Mouse (Mus musculus): ENCODE data around the gene Eif3g. TPM values are rescaled to one million over a fixed set of nuclear protein-coding genes. Genes with fewer than 3 reads are reported as not detected.

Gene Eif3g
- polyA plus RNA-seq, 1 experiment from 2014 or later: 337 TPM

DNA sequence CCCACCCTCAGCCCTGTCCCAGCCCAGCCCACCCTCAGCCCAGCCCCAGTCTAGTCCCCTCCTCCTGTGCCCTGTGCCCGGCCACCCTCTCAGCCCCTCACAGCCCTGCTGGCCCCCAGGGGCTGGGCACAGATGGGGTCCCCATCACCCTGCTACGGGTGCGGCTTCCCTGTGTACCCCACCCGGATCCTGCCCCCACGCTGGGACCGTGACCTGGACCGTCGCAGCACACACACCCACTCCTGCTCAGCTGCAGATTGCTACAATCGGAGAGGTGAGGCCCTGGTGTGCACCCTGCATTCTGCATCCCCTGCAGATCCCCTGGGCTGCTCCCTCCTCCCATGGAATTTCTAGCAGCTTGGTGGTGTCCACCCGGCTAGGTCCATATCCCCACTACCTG lies 25.4 kb downstream of the Eif3g start:
- H3K27me3 ChIP-seq: peaks cover 37% of the 10 kb centered on the region
- 86% methylated on average over 10 of the region's 10 CpGs for WGBS
- no peaks in the 10 kb centered on the region for H3K9me3 ChIP-seq
- no peak overlapping the region for H3K4me2 ChIP-seq (replicated peaks)
- H3K27ac ChIP-seq: no peak overlapping the region
- no peaks in the 10 kb centered on the region for H3K4me1 ChIP-seq
- H3K9ac ChIP-seq: no peak overlapping the region
- H3K36me3 ChIP-seq: no peaks in the 10 kb centered on the region
- no peak overlapping the region for H3K4me3 ChIP-seq
- no peak for ATAC-seq (ENCODE audit: insufficient number of reproducible peaks, insufficient read depth, low FRiP score, low TSS enrichment)

DNA sequence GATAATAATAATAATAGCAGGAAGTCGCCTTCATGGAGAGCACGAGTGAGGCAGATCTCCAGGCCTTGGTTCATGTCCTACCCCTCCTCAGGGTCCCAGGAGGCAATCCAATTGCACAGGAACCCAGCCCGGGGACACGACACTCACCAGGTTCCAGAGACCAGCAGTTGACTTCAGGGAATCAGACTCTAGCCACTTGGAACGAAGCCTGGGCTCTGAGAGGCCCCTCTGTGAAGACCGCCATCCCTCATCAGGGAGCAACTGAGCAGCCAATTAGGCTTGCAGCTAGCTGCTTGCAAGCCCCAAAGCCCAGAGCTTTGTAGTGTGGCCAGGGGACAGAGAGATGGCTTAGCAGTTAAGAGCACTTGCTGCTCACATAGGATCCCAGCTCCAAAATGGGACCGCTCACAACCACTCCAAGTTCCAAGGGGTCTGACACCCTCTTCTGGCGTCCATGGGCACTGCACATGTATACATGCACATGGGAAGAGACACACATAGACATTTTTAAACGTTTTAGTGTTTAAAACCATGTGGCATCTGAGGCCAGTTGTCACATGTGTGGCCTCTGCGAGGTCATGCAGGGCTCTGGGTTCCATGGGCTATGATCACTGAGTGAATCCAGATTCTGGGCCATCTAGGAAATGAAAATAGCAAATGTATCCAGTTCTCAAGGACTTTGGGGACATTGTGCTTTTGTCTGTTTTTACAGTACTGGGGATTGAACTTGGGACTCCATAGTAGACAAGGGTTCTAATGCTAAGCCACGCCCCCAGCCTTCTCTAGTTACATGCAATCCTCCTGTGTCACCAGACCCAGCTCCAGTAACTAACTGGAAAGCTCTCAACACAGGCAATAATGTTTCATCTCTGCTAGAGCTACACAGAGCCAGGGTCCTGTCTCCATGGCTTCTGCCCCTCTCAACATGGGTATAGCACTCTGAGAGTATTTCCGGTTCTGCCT lies 27.9 kb downstream of the Eif3g start:
- no peak overlapping the region for H3K4me2 ChIP-seq (replicated peaks)
- no peaks in the 10 kb centered on the region for H3K9me3 ChIP-seq
- no peak overlapping the region for H3K4me3 ChIP-seq
- ATAC-seq (ENCODE audit: insufficient number of reproducible peaks, insufficient read depth, low FRiP score, low TSS enrichment): no peak
- H3K4me1 ChIP-seq: no peaks in the 10 kb centered on the region
- no peaks in the 10 kb centered on the region for H3K36me3 ChIP-seq
- H3K9ac ChIP-seq: no peak overlapping the region
- 70% methylated on average over 12 of the region's 12 CpGs for WGBS
- no peak overlapping the region for H3K27ac ChIP-seq
- H3K27me3 ChIP-seq: peaks cover 45% of the 10 kb centered on the region

- H3K9me3 ChIP-seq: no peaks in the 10 kb centered on the region
- H3K27ac ChIP-seq: no peak overlapping the region
- no peak for ATAC-seq (ENCODE audit: insufficient number of reproducible peaks, insufficient read depth, low FRiP score, low TSS enrichment)
- H3K9ac ChIP-seq: no peak overlapping the region
- peak overlapping the region; percentile 49 for H3K4me2 ChIP-seq (replicated peaks)
- H3K4me1 ChIP-seq: no peaks in the 10 kb centered on the region
- H3K27me3 ChIP-seq: peaks cover 45% of the 10 kb centered on the region
- peak overlapping the region; percentile 38 for H3K4me3 ChIP-seq
- no peaks in the 10 kb centered on the region for H3K36me3 ChIP-seq
- WGBS: 4% methylated on average over 19 of the region's 19 CpGs
These were observed 29.2 kb downstream of the Eif3g start for GRCm38 (mm10) chr9:20869246-20869645.

DNA sequence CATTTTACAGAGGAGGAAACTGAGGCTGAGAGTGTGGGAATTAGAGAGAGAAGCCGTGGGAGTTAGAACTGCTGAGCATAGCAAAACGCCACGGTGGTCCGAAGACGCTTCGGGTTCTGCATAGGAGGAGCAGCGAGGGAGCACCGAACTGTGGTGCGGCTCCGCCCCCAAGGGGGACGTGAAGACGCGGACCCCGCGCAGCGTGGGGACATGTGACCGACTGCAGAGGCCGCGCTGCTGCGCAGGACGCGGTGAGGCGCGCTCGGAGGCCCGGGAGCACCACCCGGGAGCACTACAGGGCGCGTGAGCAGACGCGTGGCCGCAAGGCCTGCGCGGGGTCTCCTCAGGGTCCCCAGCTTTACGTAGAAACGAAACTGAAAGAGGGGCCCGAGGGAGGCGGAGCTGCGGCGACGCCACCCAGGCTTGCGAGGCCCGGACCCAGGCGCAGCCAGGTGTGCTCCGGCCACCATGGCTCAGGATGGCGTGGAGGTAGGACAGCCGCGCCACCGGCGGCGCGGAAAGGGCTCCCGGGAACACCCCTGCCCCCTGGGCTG lies 29.9 kb downstream of the Eif3g start, which contains the start of gene A230050P20Rik:
Gene A230050P20Rik, plus strand, starts transcription at position 195 of the 554 bp plus-strand sequence.
- H3K27ac ChIP-seq: no peak within 1 kb of the TSS
- no peaks in the 10 kb centered on the region for H3K4me1 ChIP-seq
- H3K4me3 ChIP-seq: peak within 1 kb of the TSS; percentile 38
- ATAC-seq (ENCODE audit: insufficient number of reproducible peaks, insufficient read depth, low FRiP score, low TSS enrichment): no peak
- 9% methylated on average over 50 of the region's 53 CpGs for WGBS
- peak within 1 kb of the TSS; percentile 49 for H3K4me2 ChIP-seq (replicated peaks)
- H3K36me3 ChIP-seq: no peaks in the 10 kb centered on the region
- no peaks in the 10 kb centered on the region for H3K9me3 ChIP-seq
- H3K27me3 ChIP-seq: peaks cover 45% of the 10 kb centered on the region
- peak within 1 kb of the TSS; percentile 42; the same call in 1 of the 2 replicates for H3K9ac ChIP-seq

- Histone ChIP-seq H3K27me3 (peaks cover 45% of the 10 kb centered on the region), H3K27ac (no peak overlapping the region), H3K9ac (no peak overlapping the region), H3K4me2 (replicated peaks) (no peak overlapping the region), H3K9me3 (no peaks in the 10 kb centered on the region), H3K4me1 (no peaks in the 10 kb centered on the region), H3K36me3 (no peaks in the 10 kb centered on the region), H3K4me3 (no peak overlapping the region)
- no peak for ATAC-seq (ENCODE audit: insufficient number of reproducible peaks, insufficient read depth, low FRiP score, low TSS enrichment)
- 59% methylated on average over 3 of the region's 3 CpGs for WGBS
These were observed 31.5 kb downstream of the Eif3g start for GRCm38 (mm10) chr9:20866879-20867278.

- no peak overlapping the region for H3K4me3 ChIP-seq
- no peaks in the 10 kb centered on the region for H3K9me3 ChIP-seq
- no peaks in the 10 kb centered on the region for H3K36me3 ChIP-seq
- no peak overlapping the region for H3K27ac ChIP-seq
- peaks cover under 1% of the 10 kb centered on the region for H3K27me3 ChIP-seq
- no peak overlapping the region for H3K9ac ChIP-seq
- H3K4me1 ChIP-seq: no peaks in the 10 kb centered on the region
- H3K4me2 ChIP-seq (replicated peaks): no peak overlapping the region
- 58% methylated on average over 4 of the region's 4 CpGs for WGBS
- ATAC-seq (ENCODE audit: insufficient number of reproducible peaks, insufficient read depth, low FRiP score, low TSS enrichment): no peak
These were observed 36.2 kb downstream of the Eif3g start for GRCm38 (mm10) chr9:20862225-20862624.

GRCm38 (mm10) chr9:20861821-20862220 lies 36.6 kb downstream of the Eif3g start:
- Histone ChIP-seq H3K9me3 (no peaks in the 10 kb centered on the region), H3K27me3 (no peaks in the 10 kb centered on the region; the same call in 1 of the 2 replicates), H3K4me2 (replicated peaks) (no peak overlapping the region), H3K36me3 (no peaks in the 10 kb centered on the region), H3K9ac (no peak overlapping the region), H3K4me3 (no peak overlapping the region), H3K27ac (no peak overlapping the region), H3K4me1 (no peaks in the 10 kb centered on the region)
- WGBS: 10% methylated on average over 4 of the region's 4 CpGs
- no peak for ATAC-seq (ENCODE audit: insufficient number of reproducible peaks, insufficient read depth, low FRiP score, low TSS enrichment)

DNA sequence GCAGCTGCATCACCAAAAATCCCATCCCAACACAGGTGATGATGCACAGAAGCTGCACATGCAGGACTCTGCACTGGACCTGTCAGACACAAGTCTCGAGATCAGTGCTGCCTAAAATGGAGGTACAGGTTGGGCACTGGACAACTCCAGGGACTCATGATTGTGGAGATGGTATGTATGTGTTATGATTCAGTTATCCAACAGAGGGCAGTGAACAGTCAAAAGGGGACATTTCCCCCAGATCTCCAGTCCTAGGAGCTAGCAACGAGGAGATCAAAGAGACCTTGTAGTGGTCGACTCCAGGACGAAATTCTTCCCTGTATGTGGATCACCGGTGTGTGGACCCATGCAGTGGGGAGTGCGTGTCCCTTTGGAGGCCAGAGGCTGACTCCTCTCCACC lies 38.5 kb downstream of the Eif3g start:
- Histone ChIP-seq H3K9ac (no peak overlapping the region), H3K4me2 (replicated peaks) (no peak overlapping the region), H3K4me1 (no peaks in the 10 kb centered on the region), H3K4me3 (no peak overlapping the region), H3K9me3 (no peaks in the 10 kb centered on the region), H3K27me3 (no peaks in the 10 kb centered on the region; the same call in 1 of the 2 replicates), H3K27ac (no peak overlapping the region), H3K36me3 (no peaks in the 10 kb centered on the region)
- no peak for ATAC-seq (ENCODE audit: insufficient number of reproducible peaks, insufficient read depth, low FRiP score, low TSS enrichment)
- WGBS: 45% methylated on average over 6 of the region's 6 CpGs

- Histone ChIP-seq H3K9ac (no peak overlapping the region), H3K27me3 (no peaks in the 10 kb centered on the region; the same call in 1 of the 2 replicates), H3K4me1 (no peaks in the 10 kb centered on the region), H3K27ac (no peak overlapping the region), H3K9me3 (no peaks in the 10 kb centered on the region), H3K4me3 (no peak overlapping the region), H3K4me2 (replicated peaks) (no peak overlapping the region), H3K36me3 (no peaks in the 10 kb centered on the region)
- 11% methylated on average over 6 of the region's 6 CpGs for WGBS
- ATAC-seq (ENCODE audit: insufficient number of reproducible peaks, insufficient read depth, low FRiP score, low TSS enrichment): 0 out of 2 replicates have a peak, but pooled peaks have one; percentile 50
These were observed 41.3 kb downstream of the Eif3g start for GRCm38 (mm10) chr9:20857131-20857530.

GRCm38 (mm10) chr9:20850179-20850578 lies 48.2 kb downstream of the Eif3g start:
- H3K36me3 ChIP-seq: no peaks in the 10 kb centered on the region
- H3K4me3 ChIP-seq: no peak overlapping the region
- no peak overlapping the region for H3K9ac ChIP-seq
- H3K4me1 ChIP-seq: no peaks in the 10 kb centered on the region
- ATAC-seq (ENCODE audit: insufficient number of reproducible peaks, insufficient read depth, low FRiP score, low TSS enrichment): no peak
- H3K9me3 ChIP-seq: no peaks in the 10 kb centered on the region
- no peak overlapping the region for H3K27ac ChIP-seq
- 76% methylated on average over 2 of the region's 2 CpGs for WGBS
- no peak overlapping the region for H3K4me2 ChIP-seq (replicated peaks)
- no peaks in the 10 kb centered on the region for H3K27me3 ChIP-seq

Data from embryonic facial prominence, embryonic 12.5 days (tissue).